Mouse (Mus musculus) midbrain, embryonic 11.5 days (tissue): ENCODE measurements around the gene Dyx1c1. TPM values are rescaled to one million over a fixed set of nuclear protein-coding genes. Genes with fewer than 3 reads are reported as not detected.
A peak's percentile ranks its signal among the peaks of the same experiment; 100 is the strongest.

Experiments
- ATAC-seq: fragments of 200-750 bp; cut with Nextera tagmentation; 2 replicates; pipeline ENCODE4 v1.8.0; 2017; ENCODE audit warnings: moderate TSS enrichment, moderate library complexity; ENCODE audit not compliant: low FRiP score
- DNase-seq: peaks from one replicate; pipeline ENCODE4 v3.0.0; 2015; ENCODE audit warnings: low spot score; ENCODE audit errors: missing footprints
- H3K27ac ChIP-seq: fragments of 300-500 bp; sonication (generic); 2 replicates; pipeline ENCODE4 v1.5.1; 2014; ENCODE audit warnings: low read depth, low read length
- H3K27me3 ChIP-seq: fragments of 300-500 bp; sonication (generic); 2 replicates; pipeline ENCODE4 v1.6.1; 2014; ENCODE audit warnings: mild to moderate bottlenecking, low read length, moderate library complexity, mixed read lengths; ENCODE audit not compliant: control insufficient read depth, insufficient read depth
- H3K36me3 ChIP-seq: fragments of 300-500 bp; sonication (generic); 2 replicates; pipeline ENCODE4 v1.6.1; 2014; ENCODE audit warnings: mild to moderate bottlenecking, low read length, moderate library complexity, mixed read lengths; ENCODE audit not compliant: control insufficient read depth, insufficient read depth
- H3K4me1 ChIP-seq: fragments of 300-500 bp; sonication (generic); 2 replicates; pipeline ENCODE4 v1.6.1; 2014; ENCODE audit warnings: low read length; ENCODE audit not compliant: control insufficient read depth, insufficient read depth
- H3K4me2 ChIP-seq: fragments of 300-500 bp; sonication (generic); 2 replicates; pipeline ENCODE4 v1.6.1; 2014; ENCODE audit warnings: mild to moderate bottlenecking, moderate library complexity
- H3K4me3 ChIP-seq: fragments of 300-500 bp; sonication (generic); 2 replicates; pipeline ENCODE4 v1.5.1; 2014; ENCODE audit warnings: low read depth, low read length
- H3K9ac ChIP-seq: fragments of 300-500 bp; sonication (generic); 2 replicates; pipeline ENCODE4 v1.6.1; 2014; ENCODE audit warnings: low read length
- H3K9me3 ChIP-seq: fragments of 300-500 bp; sonication (generic); 2 replicates; pipeline ENCODE4 v1.6.1; 2016; ENCODE audit warnings: low read length; ENCODE audit not compliant: control insufficient read depth
- WGBS: fragments of 180-500 bp; shearing (Covaris S2); extraction: QIAGEN DNeasy Blood & Tissue Kit; methylation state at CpG from one replicate; pipeline ENCODE4 v1.1.7; 2014; 5-methylcytosine and 5-hydroxymethylcytosine counted together
- polyA plus RNA-seq: library from polyadenylated mRNA; unstranded; fragments of >200 nt; fragmentation: Nextera tagmentation; extraction: Ambion mirVana; gene quantifications from 2 replicates; pipeline ENCODE4 v1.2.1, GENCODE M21; 2014

Dyx1c1 gene
- polyA plus RNA-seq, 1 experiment from 2014 or later = 2.2 TPM

GRCm38 (mm10) chr9:72935309-72935708 is 23.3 kb upstream of the Dyx1c1 start:
- DNase-seq = no peak

GRCm38 (mm10) chr9:72936301-72936700 is 22.3 kb upstream of the Dyx1c1 start:
- Histone ChIP-seq H3K27me3 (no peaks in the 10 kb centered on the region), H3K4me3 (no peak overlapping the region), H3K9me3 (no peaks in the 10 kb centered on the region), H3K27ac (no peak overlapping the region), H3K9ac (no peak overlapping the region), H3K36me3 (no peaks in the 10 kb centered on the region), H3K4me1 (no peaks in the 10 kb centered on the region), H3K4me2 (no peak overlapping the region)
- DNase-seq = no peak
- 75% methylated on average over 2 of the region's 2 CpGs for WGBS
- ATAC-seq = no peak

More at GRCm38 (mm10) chr9:72935309-72935708, 23.3 kb upstream of the Dyx1c1 start:
- no peaks in the 10 kb centered on the region for H3K4me1 ChIP-seq
- no peaks in the 10 kb centered on the region for H3K36me3 ChIP-seq
- no peak for ATAC-seq
- H3K4me2 ChIP-seq = no peak overlapping the region
- H3K4me3 ChIP-seq = no peak overlapping the region
- H3K9me3 ChIP-seq = no peaks in the 10 kb centered on the region
- no peak overlapping the region for H3K9ac ChIP-seq
- no peak overlapping the region for H3K27ac ChIP-seq
- WGBS = 87% methylated on average over 4 of the region's 4 CpGs
- no peaks in the 10 kb centered on the region for H3K27me3 ChIP-seq

GRCm38 (mm10) chr9:72943424-72943823 is 15.2 kb upstream of the Dyx1c1 start:
- Histone ChIP-seq H3K4me3 (no peak overlapping the region), H3K4me2 (no peak overlapping the region), H3K36me3 (peaks cover 14% of the 10 kb centered on the region; the same call in 1 of the 2 replicates), H3K4me1 (no peaks in the 10 kb centered on the region), H3K27me3 (no peaks in the 10 kb centered on the region), H3K9ac (no peak overlapping the region), H3K27ac (no peak overlapping the region), H3K9me3 (peaks cover 6% of the 10 kb centered on the region; the same call in 1 of the 2 replicates)
- WGBS = 64% methylated on average over 3 of the region's 3 CpGs
- peak; percentile 21 for DNase-seq
- no peak for ATAC-seq

DNA sequence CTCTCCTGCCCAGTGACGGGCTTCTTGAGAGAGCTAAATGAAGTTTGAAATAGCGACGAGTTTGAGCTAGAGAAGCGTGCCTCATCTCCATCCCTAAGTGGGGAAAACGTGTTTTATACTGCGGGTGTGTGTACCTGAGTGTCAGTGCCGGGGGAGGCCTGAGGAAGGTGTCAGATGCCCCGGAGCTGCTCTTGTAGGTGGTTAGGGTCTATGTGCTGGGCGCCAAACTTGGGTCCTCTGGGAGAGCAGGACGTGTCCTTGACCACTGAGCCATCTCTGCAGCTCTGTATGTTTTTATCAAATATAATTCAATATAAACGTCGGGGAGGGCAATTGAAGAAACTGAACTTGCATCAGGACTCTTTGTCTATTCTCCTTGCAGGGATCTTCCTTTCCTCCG is 14.3 kb upstream of the Dyx1c1 start:
- Histone ChIP-seq H3K27me3 (no peaks in the 10 kb centered on the region), H3K4me1 (no peaks in the 10 kb centered on the region), H3K27ac (no peak overlapping the region), H3K4me3 (no peak overlapping the region), H3K36me3 (peaks cover 14% of the 10 kb centered on the region; the same call in 1 of the 2 replicates), H3K9me3 (peaks cover 6% of the 10 kb centered on the region; the same call in 1 of the 2 replicates), H3K9ac (no peak overlapping the region), H3K4me2 (no peak overlapping the region)
- ATAC-seq (no peak), DNase-seq (peak; percentile 60)
- 87% methylated on average over 13 of the region's 13 CpGs for WGBS

GRCm38 (mm10) chr9:72947010-72947409 is 11.6 kb upstream of the Dyx1c1 start:
- Histone ChIP-seq H3K9ac (no peak overlapping the region), H3K27ac (no peak overlapping the region), H3K4me2 (no peak overlapping the region), H3K4me3 (no peak overlapping the region), H3K27me3 (no peaks in the 10 kb centered on the region), H3K9me3 (peaks cover 6% of the 10 kb centered on the region; the same call in 1 of the 2 replicates), H3K4me1 (no peaks in the 10 kb centered on the region), H3K36me3 (peaks cover 14% of the 10 kb centered on the region; the same call in 1 of the 2 replicates)
- ATAC-seq (no peak), DNase-seq (peak; percentile 4)
- WGBS = 97% methylated on average over 1 of the region's 1 CpGs

DNA sequence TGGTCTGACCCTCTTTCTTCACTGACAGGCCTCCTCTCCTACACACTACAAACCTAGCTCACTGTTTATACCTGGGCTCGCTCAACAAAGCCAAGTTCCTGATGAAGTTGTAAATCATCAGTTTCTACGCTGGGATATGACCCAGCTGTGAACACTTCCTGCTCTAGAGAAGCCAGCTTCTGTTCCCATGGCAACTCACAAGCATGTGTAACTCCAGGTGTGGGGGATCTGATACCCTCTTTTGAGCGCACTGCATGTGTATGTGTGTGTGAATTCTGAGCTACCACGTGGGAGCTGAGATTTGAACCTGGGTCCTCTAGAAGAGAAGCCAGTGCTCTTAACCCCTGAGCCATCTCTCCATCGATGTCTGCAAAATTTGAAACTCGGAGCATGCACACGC is 9.0 kb upstream of the Dyx1c1 start:
- 82% methylated on average over 7 of the region's 7 CpGs for WGBS
- no peak for ATAC-seq
- no peak overlapping the region for H3K4me2 ChIP-seq

GRCm38 (mm10) chr9:72954746-72955145 is 3.8 kb upstream of the Dyx1c1 start:
- no peaks in the 10 kb centered on the region for H3K9me3 ChIP-seq
- peak; percentile 91 for DNase-seq
- no peaks in the 10 kb centered on the region for H3K27me3 ChIP-seq
- H3K9ac ChIP-seq = no peak overlapping the region
- H3K4me2 ChIP-seq = no peak overlapping the region
- H3K36me3 ChIP-seq = no peaks in the 10 kb centered on the region
- 60% methylated on average over 2 of the region's 2 CpGs for WGBS
- no peak for ATAC-seq
- H3K4me3 ChIP-seq = no peak overlapping the region
- H3K27ac ChIP-seq = no peak overlapping the region
- H3K4me1 ChIP-seq = no peaks in the 10 kb centered on the region

More for the DNA sequence above, 9.0 kb upstream of the Dyx1c1 start:
- no peaks in the 10 kb centered on the region for H3K4me1 ChIP-seq
- DNase-seq = peak; percentile 70
- peaks cover 14% of the 10 kb centered on the region; the same call in 1 of the 2 replicates for H3K36me3 ChIP-seq
- no peak overlapping the region for H3K4me3 ChIP-seq
- no peak overlapping the region for H3K9ac ChIP-seq
- peaks cover 6% of the 10 kb centered on the region; the same call in 1 of the 2 replicates for H3K9me3 ChIP-seq
- H3K27ac ChIP-seq = no peak overlapping the region
- no peaks in the 10 kb centered on the region for H3K27me3 ChIP-seq

- Histone ChIP-seq H3K4me1 (no peaks in the 10 kb centered on the region), H3K4me3 (no peak overlapping the region), H3K9me3 (no peaks in the 10 kb centered on the region), H3K27me3 (no peaks in the 10 kb centered on the region), H3K9ac (no peak overlapping the region), H3K4me2 (no peak overlapping the region), H3K36me3 (no peaks in the 10 kb centered on the region), H3K27ac (no peak overlapping the region)
- 13% methylated on average over 1 of the region's 1 CpGs for WGBS
- ATAC-seq (no peak), DNase-seq (no peak)
Observed at GRCm38 (mm10) chr9:72955546-72955945, 3.0 kb upstream of the Dyx1c1 start.

DNA sequence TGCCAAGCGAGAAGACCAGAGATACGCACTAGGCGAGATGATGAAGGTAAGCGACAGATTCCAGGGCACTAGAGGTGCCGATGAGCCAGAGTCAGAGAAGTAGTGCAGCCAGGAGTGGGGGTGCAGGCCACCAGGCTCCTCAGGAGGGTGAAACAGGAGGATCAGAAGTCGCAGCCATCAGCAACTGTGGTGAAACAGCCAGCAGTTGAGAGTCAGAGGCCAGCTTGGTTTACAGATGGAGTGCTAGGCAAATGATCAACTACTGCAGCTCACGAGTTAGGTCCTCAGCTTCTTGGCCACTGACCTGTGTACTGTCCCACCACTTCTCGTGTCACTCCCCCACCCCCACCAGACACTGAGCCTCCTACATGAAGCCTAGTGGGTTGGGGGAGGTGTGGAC is 2.8 kb downstream of the Dyx1c1 start:
- DNase-seq = no peak
- H3K27ac ChIP-seq = no peak overlapping the region
- ATAC-seq = no peak
- WGBS = 81% methylated on average over 8 of the region's 8 CpGs
- H3K9ac ChIP-seq = no peak overlapping the region
- H3K36me3 ChIP-seq = no peaks in the 10 kb centered on the region
- no peaks in the 10 kb centered on the region for H3K27me3 ChIP-seq
- H3K4me1 ChIP-seq = no peaks in the 10 kb centered on the region
- no peak overlapping the region for H3K4me2 ChIP-seq
- H3K9me3 ChIP-seq = no peaks in the 10 kb centered on the region
- no peak overlapping the region for H3K4me3 ChIP-seq
